Mouse (Mus musculus): ENCODE measurements around the gene Fgfr2.

GRCm38 (mm10) chr7:131007221-131007620 is 2115.9 kb downstream of the Fgfr2 start:
- TF ChIP-seq POLR2A (IDR thresholded peaks at IDR 0.05; ENCODE audit: low read depth, low read length) (no peak), CTCF (conservative IDR thresholded peaks at IDR 0.05; ENCODE audit: insufficient read depth, insufficient read length, low read depth, low read length) (no peak)

Measured in kidney, adult 2 months (tissue).